Mouse (Mus musculus) liver, embryonic 12.5 days (tissue): ENCODE results near the gene Cdh19. TPM values are rescaled to one million over a fixed set of nuclear protein-coding genes. Genes with fewer than 3 reads are reported as not detected.

Experiments
- ATAC-seq: fragments of 200-750 bp; cut with Nextera tagmentation; 2 replicates; pipeline ENCODE4 v1.8.0; 2017; ENCODE audit warnings: moderate number of reproducible peaks, mild to moderate bottlenecking, moderate library complexity
- H3K27ac ChIP-seq: fragments of 300-500 bp; sonication (generic); 2 replicates; pipeline ENCODE4 v1.5.1; 2016; ENCODE audit warnings: mild to moderate bottlenecking
- H3K27me3 ChIP-seq: fragments of 300-500 bp; sonication (generic); replicated peaks from 2 replicates; pipeline ENCODE4 v1.6.1; 2016; ENCODE audit warnings: mild to moderate bottlenecking, moderate library complexity
- H3K36me3 ChIP-seq: fragments of 300-500 bp; sonication (generic); 2 replicates; pipeline ENCODE4 v1.6.1; 2016; ENCODE audit warnings: mild to moderate bottlenecking, moderate library complexity
- H3K4me1 ChIP-seq: fragments of 300-500 bp; sonication (generic); 2 replicates; pipeline ENCODE4 v1.6.1; 2016
- H3K4me2 ChIP-seq: fragments of 300-500 bp; sonication (generic); 2 replicates; pipeline ENCODE4 v1.6.1; 2016; ENCODE audit warnings: mild to moderate bottlenecking, moderate library complexity
- H3K4me3 ChIP-seq: fragments of 300-500 bp; sonication (generic); 2 replicates; pipeline ENCODE4 v1.5.1; 2016; ENCODE audit warnings: mild to moderate bottlenecking, moderate library complexity
- H3K9ac ChIP-seq: fragments of 300-500 bp; sonication (generic); 2 replicates; pipeline ENCODE4 v1.6.1; 2016; ENCODE audit warnings: mild to moderate bottlenecking, moderate library complexity
- H3K9me3 ChIP-seq: fragments of 300-500 bp; sonication (generic); replicated peaks from 2 replicates; pipeline ENCODE4 v1.6.1; 2016; ENCODE audit warnings: mild to moderate bottlenecking, moderate library complexity
- WGBS: fragments of 180-500 bp; shearing (Covaris S2); methylation state at CpG from one replicate; pipeline ENCODE4 v1.1.7; 2016; ENCODE audit not compliant: insufficient replicate concordance; 5-methylcytosine and 5-hydroxymethylcytosine counted together
- polyA plus RNA-seq: library from polyadenylated mRNA; unstranded; fragments of >200 nt; fragmentation: Nextera tagmentation; extraction: Ambion mirVana; gene quantifications from 2 replicates; pipeline ENCODE4 v1.2.1, GENCODE M21; 2016

Cdh19 gene
- polyA plus RNA-seq, result 0.04 and 0.08 TPM in 2 replicates

DNA sequence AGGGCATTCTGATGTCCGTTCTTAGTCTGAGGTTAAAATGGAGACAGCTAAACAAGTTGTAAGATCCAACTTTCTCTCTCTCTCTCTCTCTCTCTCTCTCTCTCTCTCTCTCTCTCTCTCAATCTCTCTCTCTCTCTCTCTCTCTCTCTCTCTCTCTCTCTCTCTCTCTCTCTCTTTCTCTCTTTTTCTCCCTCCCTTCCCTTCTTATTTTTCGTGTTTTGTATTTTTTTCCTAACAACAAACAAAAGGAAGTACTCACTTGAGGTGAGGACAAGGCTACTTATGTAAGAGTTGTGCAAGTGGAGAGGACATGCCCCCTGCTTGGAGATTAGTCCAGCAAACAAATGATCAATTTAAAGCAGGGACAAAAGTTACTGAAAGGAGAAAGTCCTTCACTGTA, at the start of gene Cdh19:
Gene Cdh19 (minus strand): TSS at position 101 of the 400 bp plus-strand sequence.
- Histone ChIP-seq H3K27me3 (no peaks in the 10 kb centered on the region), H3K9me3 (no peaks in the 10 kb centered on the region), H3K36me3 (no peaks in the 10 kb centered on the region), H3K27ac (no peak within 1 kb of the TSS), H3K4me2 (no peak within 1 kb of the TSS), H3K9ac (no peak within 1 kb of the TSS), H3K4me3 (no peak within 1 kb of the TSS), H3K4me1 (no peaks in the 10 kb centered on the region)
- WGBS, result 42% methylated on average over 2 of the region's 2 CpGs
- no peak for ATAC-seq

DNA sequence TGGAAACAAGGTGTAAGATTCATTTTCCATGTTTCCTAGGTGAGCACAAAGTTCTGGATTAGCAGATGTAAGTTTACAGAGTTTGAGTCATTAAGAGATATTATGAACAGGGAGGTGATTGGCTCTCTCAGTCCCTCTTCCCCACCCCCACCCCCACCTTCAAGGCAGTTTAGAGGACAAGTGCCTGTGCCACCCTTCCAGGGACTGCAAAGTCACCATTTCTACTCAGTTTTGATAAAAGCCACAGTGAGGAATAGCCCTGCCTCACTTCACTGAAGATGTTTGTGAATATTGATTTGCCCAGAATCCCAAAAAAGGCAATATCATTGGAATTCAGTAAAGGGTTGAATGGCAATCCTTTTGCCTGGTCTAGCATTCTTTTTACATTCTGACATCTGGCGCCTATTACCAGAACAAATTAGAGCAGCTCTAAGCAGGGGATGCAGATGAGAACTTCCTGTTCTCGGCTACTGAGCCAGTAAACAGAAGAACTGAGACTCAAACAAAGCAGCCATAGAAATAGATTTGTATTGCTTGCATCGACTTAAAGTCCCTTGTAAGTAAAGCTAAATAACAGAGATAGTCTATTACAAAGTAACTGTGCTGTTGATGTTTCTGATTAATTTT, 43.2 kb upstream of the Cdh19 start:
- Histone ChIP-seq H3K27ac (no peak overlapping the region), H3K9me3 (no peaks in the 10 kb centered on the region), H3K9ac (no peak overlapping the region), H3K4me3 (no peak overlapping the region), H3K27me3 (no peaks in the 10 kb centered on the region), H3K36me3 (no peaks in the 10 kb centered on the region), H3K4me2 (no peak overlapping the region), H3K4me1 (no peaks in the 10 kb centered on the region)
- WGBS, result 56% methylated on average over 3 of the region's 3 CpGs
- no peak for ATAC-seq

- H3K27me3 ChIP-seq, result no peaks in the 10 kb centered on the region
- no peaks in the 10 kb centered on the region for H3K4me1 ChIP-seq
- no peaks in the 10 kb centered on the region for H3K9me3 ChIP-seq
- no peak for ATAC-seq
- H3K4me2 ChIP-seq, result no peak overlapping the region
- no peak overlapping the region for H3K9ac ChIP-seq
- H3K27ac ChIP-seq, result no peak overlapping the region
- no peaks in the 10 kb centered on the region for H3K36me3 ChIP-seq
- H3K4me3 ChIP-seq, result no peak overlapping the region
Measured at GRCm38 (mm10) chr1:111017640-111018039, 40.3 kb upstream of the Cdh19 start.

- no peak for ATAC-seq
Measured at GRCm38 (mm10) chr1:110989824-110990223, 12.4 kb upstream of the Cdh19 start.

GRCm38 (mm10) chr1:110969201-110969600, 8.2 kb downstream of the Cdh19 start:
- Histone ChIP-seq H3K9me3 (no peaks in the 10 kb centered on the region), H3K4me2 (no peak overlapping the region), H3K4me1 (no peaks in the 10 kb centered on the region), H3K36me3 (no peaks in the 10 kb centered on the region), H3K27me3 (no peaks in the 10 kb centered on the region), H3K4me3 (no peak overlapping the region), H3K27ac (no peak overlapping the region), H3K9ac (no peak overlapping the region)
- no peak for ATAC-seq
- WGBS, result 64% methylated on average over 2 of the region's 2 CpGs

More at GRCm38 (mm10) chr1:110989824-110990223, 12.4 kb upstream of the Cdh19 start:
- Histone ChIP-seq H3K4me1 (no peaks in the 10 kb centered on the region), H3K36me3 (no peaks in the 10 kb centered on the region), H3K4me3 (no peak overlapping the region), H3K27ac (no peak overlapping the region), H3K9ac (no peak overlapping the region), H3K4me2 (no peak overlapping the region), H3K27me3 (no peaks in the 10 kb centered on the region), H3K9me3 (no peaks in the 10 kb centered on the region)

DNA sequence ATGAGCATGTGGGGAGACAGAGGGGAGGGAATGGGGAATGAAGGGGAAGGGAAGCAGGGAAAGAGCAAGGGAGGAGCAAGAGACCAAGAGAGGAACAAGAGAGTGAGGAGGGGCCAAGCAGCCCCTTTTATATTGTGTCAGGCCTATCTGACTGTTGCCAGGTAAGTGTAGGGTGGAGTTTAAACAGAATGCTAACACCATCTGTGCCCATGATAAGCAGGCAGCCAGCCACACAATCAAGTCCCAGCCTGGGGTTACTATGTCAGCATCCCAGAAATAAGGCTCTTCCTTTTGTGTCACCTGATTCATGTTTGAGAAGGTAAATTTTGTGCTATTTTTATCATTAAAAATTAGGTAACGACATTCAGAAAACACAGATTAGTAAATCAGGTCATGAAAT, 67.6 kb downstream of the Cdh19 start:
- Histone ChIP-seq H3K9me3 (no peaks in the 10 kb centered on the region), H3K4me1 (no peaks in the 10 kb centered on the region), H3K9ac (no peak overlapping the region), H3K27ac (no peak overlapping the region), H3K36me3 (no peaks in the 10 kb centered on the region), H3K4me2 (no peak overlapping the region), H3K4me3 (no peak overlapping the region), H3K27me3 (no peaks in the 10 kb centered on the region)
- 41% methylated on average over 1 of the region's 1 CpGs for WGBS
- no peak for ATAC-seq

GRCm38 (mm10) chr1:110909218-110909617, 68.2 kb downstream of the Cdh19 start:
- H3K4me3 ChIP-seq, result no peak overlapping the region
- 62% methylated on average over 1 of the region's 1 CpGs for WGBS

GRCm38 (mm10) chr1:110904266-110904665, 73.1 kb downstream of the Cdh19 start:
- Histone ChIP-seq H3K27me3 (no peaks in the 10 kb centered on the region), H3K9me3 (no peaks in the 10 kb centered on the region), H3K27ac (no peak overlapping the region), H3K4me3 (no peak overlapping the region), H3K4me1 (no peaks in the 10 kb centered on the region), H3K9ac (no peak overlapping the region), H3K4me2 (no peak overlapping the region), H3K36me3 (no peaks in the 10 kb centered on the region)
- no peak for ATAC-seq
- WGBS, result 58% methylated on average over 2 of the region's 2 CpGs

More at GRCm38 (mm10) chr1:110909218-110909617, 68.2 kb downstream of the Cdh19 start:
- no peaks in the 10 kb centered on the region for H3K4me1 ChIP-seq
- H3K27me3 ChIP-seq, result no peaks in the 10 kb centered on the region
- H3K36me3 ChIP-seq, result no peaks in the 10 kb centered on the region
- H3K9me3 ChIP-seq, result no peaks in the 10 kb centered on the region
- H3K9ac ChIP-seq, result no peak overlapping the region
- H3K27ac ChIP-seq, result no peak overlapping the region
- no peak overlapping the region for H3K4me2 ChIP-seq
- ATAC-seq, result no peak
